Mouse (Mus musculus): ENCODE measurements at regions not wholly inside any gene's neighbourhood (a gene's known extent, or its start where the extent isn't known, plus 50 kb on each side); places are given as distances from the start of the nearest gene placed in this dataset.

GRCm38 (mm10) chr7:129102437-129102836, 154.4 kb upstream of the Plpp4 start:
- TF ChIP-seq CTCF (IDR thresholded peaks at IDR 0.05; ENCODE audit: control insufficient read depth, insufficient read depth, insufficient read length) (no peak), CEBPB (IDR thresholded peaks at IDR 0.05; ENCODE audit: low read depth) (no peak)
